Comparison of ENCODE assay signal across 9 mouse cellular contexts in genomic region chr16:55550649-55551312, GRCm38 (mm10).
A peak's percentile ranks its signal among the peaks of the same experiment; 100 is the strongest.
DNase-seq lines count a peak whose midpoint lies in the region; ATAC-seq lines count a peak whose summit lies in the region.
"Had no signal": no experiment of that assay in that cellular context is flagged by ENCODE, and none has a peak within 500 bp of the region (broad histone marks: within the 10 kb centered on the region; RNA-seq: fewer than 3 reads in every experiment).

No protein-coding gene starts in this region.

- no peaks in the 10 kb centered on the region for H3K27me3 ChIP-seq in forebrain, embryonic 14.5 days (replicated peaks; ENCODE audit: control insufficient read depth, insufficient read depth, low read length)
- no peaks in the 10 kb centered on the region for H3K27me3 ChIP-seq in kidney, embryonic 15.5 days
- H3K27me3 ChIP-seq: embryonic facial prominence, embryonic 12.5 days had no signal

- H3K27ac ChIP-seq in forebrain, embryonic 14.5 days (ENCODE audit: low read depth, low read length), result no peak overlapping the region
- H3K27ac ChIP-seq in kidney, embryonic 15.5 days, result no peak overlapping the region
- H3K27ac ChIP-seq: embryonic facial prominence, embryonic 12.5 days had no signal

- no peak overlapping the region for H3K4me3 ChIP-seq in forebrain, embryonic 14.5 days (ENCODE audit: low read depth, low read length)
- H3K4me3 ChIP-seq in kidney, embryonic 15.5 days (replicated peaks), result no peak overlapping the region
- H3K4me3 ChIP-seq: embryonic facial prominence, embryonic 12.5 days had no signal

- peaks cover 7% of the 10 kb centered on the region; the same call in 1 of the 2 replicates for H3K4me1 ChIP-seq in forebrain, embryonic 14.5 days (ENCODE audit: control insufficient read depth, insufficient read depth, low read length)
- no peaks in the 10 kb centered on the region for H3K4me1 ChIP-seq in kidney, embryonic 15.5 days
- H3K4me1 ChIP-seq: embryonic facial prominence, embryonic 12.5 days had no signal

- no peak overlapping the region for H3K4me2 ChIP-seq in forebrain, embryonic 14.5 days (ENCODE audit: low read length)
- H3K4me2 ChIP-seq in kidney, embryonic 15.5 days, result no peak overlapping the region
- H3K4me2 ChIP-seq: embryonic facial prominence, embryonic 12.5 days had no signal

- ATAC-seq in forebrain, embryonic 14.5 days, result peak; percentile 69
- ATAC-seq in kidney, embryonic 15.5 days (replicated peaks; ENCODE audit: low FRiP score), result no peak

- no peak overlapping the region for H3K9ac ChIP-seq in forebrain, embryonic 14.5 days (ENCODE audit: low read length)
- H3K9ac ChIP-seq in kidney, embryonic 15.5 days, result no peak overlapping the region
- H3K9ac ChIP-seq: embryonic facial prominence, embryonic 12.5 days had no signal

- 27% methylated on average over 4 of the region's 4 CpGs for WGBS in forebrain, embryonic 14.5 days
- WGBS in kidney, embryonic 15.5 days, result 69% methylated on average over 4 of the region's 4 CpGs

- H3K9me3 ChIP-seq in forebrain, embryonic 14.5 days (replicated peaks; ENCODE audit: control insufficient read depth, low read length), result no peaks in the 10 kb centered on the region
- H3K9me3 ChIP-seq in kidney, embryonic 15.5 days (replicated peaks), result no peaks in the 10 kb centered on the region
- H3K9me3 ChIP-seq: embryonic facial prominence, embryonic 12.5 days had no signal

- no peaks in the 10 kb centered on the region for H3K36me3 ChIP-seq in forebrain, embryonic 14.5 days (ENCODE audit: control insufficient read depth, insufficient read depth, low read length)
- H3K36me3 ChIP-seq in kidney, embryonic 15.5 days, result no peaks in the 10 kb centered on the region
- H3K36me3 ChIP-seq: embryonic facial prominence, embryonic 12.5 days had no signal

- DNase-seq in layer of hippocampus, adult 11-12 months (ENCODE audit: low spot score), result peak; percentile 18
- no peak for DNase-seq in layer of hippocampus, postnatal 25 days (ENCODE audit: extremely low spot score in 1 of 2, low spot score in 1 of 2)
- DNase-seq in NIH3T3 (ENCODE audit: low read depth), result peak; percentile 81
- peak; percentile 67 for DNase-seq in forebrain, embryonic 14.5 days (ENCODE audit: low spot score)
- peak; percentile 45 for DNase-seq in mesoderm, embryonic 11.5 days (ENCODE audit: low read depth, low spot score)
- DNase-seq in cerebellum, postnatal 36 days, result no peak
- DNase-seq in urinary bladder, postnatal 10 days (ENCODE audit: low spot score), result no peak

Comparison
In these comparisons a context has a peak if more than half of its experiments do, and no peak if none do; other contexts are left out.
1. DNase-seq: peak in layer of hippocampus, adult 11-12 months (single experiment), NIH3T3 (single experiment), forebrain, embryonic 14.5 days (single experiment) and mesoderm, embryonic 11.5 days (single experiment); none in layer of hippocampus, postnatal 25 days (0 of 2), cerebellum, postnatal 36 days (0 of 2) and urinary bladder, postnatal 10 days (single experiment).